Mouse (Mus musculus): ENCODE measurements at regions not wholly inside any gene's neighbourhood (a gene's known extent, or its start where the extent isn't known, plus 50 kb on each side); places are given as distances from the start of the nearest gene placed in this dataset.
A peak's percentile ranks its signal among the peaks of the same experiment; 100 is the strongest.
"Not testable (repeated sequence)": the region's sequence is repeated elsewhere in the genome, so short reads cannot be mapped to it uniquely, and the experiment has no call there.

DNA sequence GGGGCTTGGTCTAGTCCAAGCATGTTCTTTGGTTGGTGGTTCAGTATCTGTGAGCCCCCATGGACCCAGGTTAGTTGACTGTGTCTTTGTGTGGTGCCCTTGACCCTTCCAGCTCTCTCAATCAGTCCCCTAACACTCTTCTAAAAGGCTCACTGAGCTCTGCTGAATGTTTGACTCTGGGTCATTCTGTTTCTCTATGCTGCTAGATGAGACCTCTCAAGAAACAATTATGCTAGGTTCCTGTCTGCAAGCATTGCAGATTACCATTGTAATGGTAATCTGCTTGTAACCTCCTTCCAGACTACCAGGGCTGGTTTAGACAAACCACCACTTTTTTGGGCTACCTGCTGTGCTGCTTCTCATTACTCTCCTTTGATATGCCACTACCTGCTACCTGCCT lies 2863.9 kb downstream of the Gm37988 start:
- no peaks in the 10 kb centered on the region for H3K36me3 ChIP-seq
- ATAC-seq (ENCODE audit: low read depth): no peak
- no peak overlapping the region for H3K27ac ChIP-seq
- no peak overlapping the region for H3K4me3 ChIP-seq (replicated peaks)
- DNase-seq: no peak
- H3K4me1 ChIP-seq (replicated peaks): no peaks in the 10 kb centered on the region
- no peak overlapping the region for H3K9ac ChIP-seq
- H3K4me2 ChIP-seq: no peak overlapping the region
- no peaks in the 10 kb centered on the region for H3K9me3 ChIP-seq (replicated peaks)
- H3K27me3 ChIP-seq: no peaks in the 10 kb centered on the region

DNA sequence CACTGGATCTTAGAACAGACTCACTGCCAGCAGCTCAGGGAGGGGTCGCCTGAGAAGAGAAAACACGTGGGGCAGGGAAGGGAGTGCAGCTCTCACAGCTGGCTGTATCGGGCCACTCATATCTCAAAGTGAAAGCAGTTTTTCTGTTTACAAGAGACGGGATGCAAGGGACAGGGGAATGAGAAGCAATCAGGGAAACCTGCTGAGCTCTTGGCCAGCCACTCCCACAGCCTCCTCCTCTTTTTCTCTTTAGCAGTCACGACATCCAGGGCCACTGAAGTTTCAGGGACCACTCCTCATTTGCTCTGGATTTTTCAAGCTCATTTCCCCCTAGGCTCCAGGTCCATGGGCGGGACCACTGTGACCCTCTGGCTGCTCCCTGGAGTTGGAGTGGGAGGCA lies 2901.5 kb downstream of the Gm37988 start:
- H3K9ac ChIP-seq; H3K36me3 ChIP-seq; ATAC-seq (ENCODE audit: low read depth); H3K9me3 ChIP-seq (replicated peaks); H3K27ac ChIP-seq; H3K4me2 ChIP-seq; H3K27me3 ChIP-seq; DNase-seq; H3K4me1 ChIP-seq (replicated peaks); H3K4me3 ChIP-seq (replicated peaks): not testable (repeated sequence)
- 54% methylated on average over 6 of the region's 6 CpGs for WGBS (ENCODE audit: insufficient replicate concordance)

DNA sequence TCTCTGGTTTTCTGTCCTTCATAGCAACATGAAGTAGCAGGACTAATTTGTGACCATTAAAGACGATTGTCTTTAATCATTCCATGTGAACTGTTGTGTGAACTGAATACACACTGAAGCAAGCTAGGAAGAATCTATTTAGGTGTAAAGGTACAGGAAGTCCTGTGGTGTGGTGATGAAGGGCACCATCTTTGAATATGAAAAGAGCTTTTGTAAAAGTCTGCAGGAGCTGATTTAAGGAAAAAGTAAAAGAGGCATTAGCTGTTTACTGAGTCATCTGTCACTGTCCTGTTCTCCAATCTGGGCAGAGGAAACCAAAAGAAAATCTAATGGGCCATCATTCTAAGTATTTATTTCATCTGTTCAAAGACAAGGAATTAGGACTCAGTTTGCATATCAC lies 2925.0 kb downstream of the Gm37988 start:
- H3K4me2 ChIP-seq: no peak overlapping the region
- ATAC-seq (ENCODE audit: low read depth): no peak
- no peak for DNase-seq
- no peak overlapping the region for H3K9ac ChIP-seq
- no peaks in the 10 kb centered on the region for H3K9me3 ChIP-seq (replicated peaks)
- H3K27me3 ChIP-seq: no peaks in the 10 kb centered on the region
- H3K27ac ChIP-seq: no peak overlapping the region
- 35% methylated on average over 1 of the region's 1 CpGs for WGBS (ENCODE audit: insufficient replicate concordance)
- no peak overlapping the region for H3K4me3 ChIP-seq (replicated peaks)
- H3K4me1 ChIP-seq (replicated peaks): no peaks in the 10 kb centered on the region
- no peaks in the 10 kb centered on the region for H3K36me3 ChIP-seq

GRCm38 (mm10) chr1:7737331-7737730 lies 2929.6 kb downstream of the Gm37988 start:
- H3K9ac ChIP-seq: no peak overlapping the region
- no peak overlapping the region for H3K4me2 ChIP-seq
- H3K36me3 ChIP-seq: no peaks in the 10 kb centered on the region
- H3K27me3 ChIP-seq: no peaks in the 10 kb centered on the region
- H3K4me3 ChIP-seq (replicated peaks): no peak overlapping the region
- DNase-seq: no peak
- no peak for ATAC-seq (ENCODE audit: low read depth)
- no peak overlapping the region for H3K27ac ChIP-seq
- H3K4me1 ChIP-seq (replicated peaks): no peaks in the 10 kb centered on the region
- WGBS (ENCODE audit: insufficient replicate concordance): 54% methylated on average over 4 of the region's 4 CpGs
- 0 out of 2 replicates have a peak, but pooled peaks cover 2% of the 10 kb centered on the region for H3K9me3 ChIP-seq (replicated peaks)

DNA sequence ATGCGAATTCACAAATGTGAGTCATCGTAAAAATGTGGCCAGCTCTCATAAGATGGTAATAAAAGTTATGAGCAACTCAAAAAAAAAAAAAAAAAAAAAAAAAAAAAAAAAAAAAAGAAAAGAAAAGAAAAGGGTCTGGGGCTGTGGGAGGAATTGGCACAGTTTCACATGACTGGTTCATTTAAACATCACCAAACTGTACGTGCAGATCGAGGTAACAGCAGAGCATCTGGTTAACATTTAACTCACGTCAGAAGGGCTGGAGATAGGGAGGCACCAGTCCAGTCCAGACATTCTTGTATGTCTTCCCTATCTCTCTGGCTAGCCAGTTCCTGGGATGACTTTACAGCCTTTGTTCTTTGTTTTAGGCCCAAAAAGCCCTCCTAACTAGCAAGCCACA lies 2938.2 kb downstream of the Gm37988 start:
- H3K27me3 ChIP-seq: no peaks in the 10 kb centered on the region
- H3K4me2 ChIP-seq: no peak overlapping the region
- 0 out of 2 replicates have a peak, but pooled peaks cover 2% of the 10 kb centered on the region for H3K9me3 ChIP-seq (replicated peaks)
- no peak overlapping the region for H3K9ac ChIP-seq
- H3K36me3 ChIP-seq: no peaks in the 10 kb centered on the region
- no peaks in the 10 kb centered on the region for H3K4me1 ChIP-seq (replicated peaks)
- no peak overlapping the region for H3K4me3 ChIP-seq (replicated peaks)
- DNase-seq: no peak
- 62% methylated on average over 5 of the region's 5 CpGs for WGBS (ENCODE audit: insufficient replicate concordance)
- ATAC-seq (ENCODE audit: low read depth): no peak
- no peak overlapping the region for H3K27ac ChIP-seq

- Histone ChIP-seq H3K9me3 (replicated peaks) (no peaks in the 10 kb centered on the region), H3K4me1 (replicated peaks) (no peaks in the 10 kb centered on the region), H3K36me3 (no peaks in the 10 kb centered on the region), H3K4me3 (replicated peaks) (no peak overlapping the region), H3K9ac (no peak overlapping the region), H3K4me2 (no peak overlapping the region), H3K27ac (no peak overlapping the region), H3K27me3 (no peaks in the 10 kb centered on the region)
- 8% methylated on average over 1 of the region's 1 CpGs for WGBS (ENCODE audit: insufficient replicate concordance)
- DNase-seq (no peak), ATAC-seq (ENCODE audit: low read depth) (no peak)
Observed at GRCm38 (mm10) chr1:7776720-7777119, 2969.0 kb downstream of the Gm37988 start.

GRCm38 (mm10) chr1:7777191-7778044 lies 2969.7 kb downstream of the Gm37988 start:
- no peak for DNase-seq
- no peak overlapping the region for H3K27ac ChIP-seq
- no peak overlapping the region for H3K4me2 ChIP-seq

DNA sequence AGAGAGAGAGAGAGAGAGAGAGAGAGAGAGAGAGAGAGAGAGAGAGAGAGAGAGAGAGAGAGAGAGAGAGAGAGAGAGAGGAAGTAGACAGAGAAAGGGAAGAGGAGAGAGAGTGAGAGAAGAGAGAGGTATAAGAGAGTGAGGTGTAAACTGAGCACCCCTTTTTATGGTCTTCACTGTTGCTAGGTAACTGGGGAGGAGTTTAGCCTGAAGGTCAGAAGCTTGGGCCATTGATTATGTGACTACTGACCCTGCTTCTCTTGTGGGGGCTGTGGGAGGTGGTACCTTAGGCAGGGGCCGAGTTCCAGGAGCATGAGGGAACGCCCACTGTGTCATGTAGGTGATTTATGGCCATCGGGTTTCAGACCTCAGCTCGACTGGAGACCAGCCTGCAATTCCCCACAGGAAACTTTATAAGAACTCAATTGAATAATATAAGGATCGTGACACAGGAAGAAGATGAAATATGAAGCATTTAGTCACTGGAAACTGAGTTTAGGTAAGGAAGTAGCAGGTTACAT lies 2970.4 kb downstream of the Gm37988 start:
- not testable (repeated sequence) for H3K27me3 ChIP-seq; H3K36me3 ChIP-seq; H3K9ac ChIP-seq; H3K4me1 ChIP-seq (replicated peaks); H3K4me2 ChIP-seq; ATAC-seq (ENCODE audit: low read depth); DNase-seq; H3K4me3 ChIP-seq (replicated peaks); H3K27ac ChIP-seq; H3K9me3 ChIP-seq (replicated peaks)
- 24% methylated on average over 5 of the region's 5 CpGs for WGBS (ENCODE audit: insufficient replicate concordance)

More at GRCm38 (mm10) chr1:7777191-7778044, 2969.7 kb downstream of the Gm37988 start:
- ATAC-seq (ENCODE audit: low read depth): peak; percentile 41; the same call in 1 of the 2 replicates
- no peaks in the 10 kb centered on the region for H3K27me3 ChIP-seq
- 10% methylated on average over 11 of the region's 11 CpGs for WGBS (ENCODE audit: insufficient replicate concordance)
- no peaks in the 10 kb centered on the region for H3K9me3 ChIP-seq (replicated peaks)
- no peaks in the 10 kb centered on the region for H3K36me3 ChIP-seq
- no peak overlapping the region for H3K9ac ChIP-seq
- no peak overlapping the region for H3K4me3 ChIP-seq (replicated peaks)
- no peaks in the 10 kb centered on the region for H3K4me1 ChIP-seq (replicated peaks)

DNA sequence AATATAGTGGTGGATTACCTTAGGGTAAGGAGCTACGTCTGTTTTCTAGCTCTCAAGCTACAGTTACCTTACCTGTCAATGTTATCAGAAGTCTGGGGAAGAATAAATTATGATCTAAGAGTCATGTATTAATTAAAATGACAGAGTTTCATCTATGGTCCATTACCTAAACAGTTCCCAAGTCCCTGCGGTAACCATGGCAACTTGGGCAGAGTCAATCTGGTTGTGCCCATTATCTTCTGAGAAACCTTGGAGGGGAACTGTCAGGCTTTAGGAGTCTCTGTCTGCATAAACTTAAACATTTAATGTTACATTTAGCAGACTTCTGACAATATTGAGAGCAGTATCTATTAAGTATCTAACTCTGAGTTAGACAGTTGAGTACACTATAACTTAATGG lies 2971.0 kb downstream of the Gm37988 start:
- Histone ChIP-seq H3K4me3 (replicated peaks) (no peak overlapping the region), H3K27ac (no peak overlapping the region), H3K9ac (no peak overlapping the region), H3K4me2 (no peak overlapping the region), H3K27me3 (no peaks in the 10 kb centered on the region), H3K4me1 (replicated peaks) (no peaks in the 10 kb centered on the region), H3K36me3 (no peaks in the 10 kb centered on the region), H3K9me3 (replicated peaks) (no peaks in the 10 kb centered on the region)
- ATAC-seq (ENCODE audit: low read depth): no peak
- no peak for DNase-seq
- 69% methylated on average over 2 of the region's 2 CpGs for WGBS (ENCODE audit: insufficient replicate concordance)

DNA sequence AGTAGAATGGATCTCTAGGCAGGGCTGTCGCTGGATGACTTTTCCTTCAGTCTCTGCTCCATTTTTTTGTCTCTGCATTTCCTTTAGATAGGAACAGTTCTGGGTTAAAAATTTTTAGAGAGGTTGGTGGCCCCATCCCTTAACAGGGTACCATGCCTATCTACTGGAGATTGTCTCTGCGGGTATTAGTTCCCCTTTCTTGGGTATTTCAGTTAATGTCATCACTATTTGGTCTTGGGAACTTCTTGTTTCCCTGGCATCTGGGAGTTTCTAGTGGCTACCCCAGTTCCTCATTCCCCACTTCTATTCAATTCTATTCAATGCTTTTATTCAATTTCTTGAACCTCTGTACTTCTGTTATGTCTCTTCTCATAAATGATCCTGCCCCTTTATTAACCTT lies 3016.3 kb downstream of the Gm37988 start:
- DNase-seq: no peak
- Histone ChIP-seq H3K36me3 (no peaks in the 10 kb centered on the region), H3K4me2 (no peak overlapping the region), H3K4me1 (replicated peaks) (no peaks in the 10 kb centered on the region), H3K9ac (no peak overlapping the region), H3K9me3 (replicated peaks) (no peaks in the 10 kb centered on the region), H3K27ac (no peak overlapping the region), H3K4me3 (replicated peaks) (no peak overlapping the region), H3K27me3 (no peaks in the 10 kb centered on the region)
- ATAC-seq (ENCODE audit: low read depth): no peak
- WGBS (ENCODE audit: insufficient replicate concordance): 76% methylated on average over 2 of the region's 2 CpGs

All from liver, embryonic 13.5 days (tissue).